Mouse (Mus musculus) erythroid progenitor cell, adult 5-6 weeks (primary cell): ENCODE measurements around the gene Card6. TPM values are rescaled to one million over a fixed set of nuclear protein-coding genes. Genes with fewer than 3 reads are reported as not detected.

Experiments used
- ATAC-seq: replicated peaks from 2 replicates; pipeline ENCODE4 v1.8.0; 2016; ENCODE audit warnings: moderate number of reproducible peaks, mild to moderate bottlenecking, moderate TSS enrichment, inconsistent platforms; ENCODE audit not compliant: poor library complexity, low FRiP score, severe bottlenecking
- total RNA-seq, 2 experiments: library from RNA; stranded (forward) in 1 of 2; stranded (reverse) in 1 of 2; fragments of 150-400 nt in 1 of 2; fragments of 186-747, 209-891 nt in 1 of 2; gene quantifications; 2 replicates each; pipeline versions ENCODE4 v1.2.3 to v1.2.4; 2015 to 2017; ENCODE audit warnings: low replicate concordance in 2 of 2

Gene Card6
- total RNA-seq, 2 experiments from 2014 or later: 1.9 to 4.2 TPM

DNA sequence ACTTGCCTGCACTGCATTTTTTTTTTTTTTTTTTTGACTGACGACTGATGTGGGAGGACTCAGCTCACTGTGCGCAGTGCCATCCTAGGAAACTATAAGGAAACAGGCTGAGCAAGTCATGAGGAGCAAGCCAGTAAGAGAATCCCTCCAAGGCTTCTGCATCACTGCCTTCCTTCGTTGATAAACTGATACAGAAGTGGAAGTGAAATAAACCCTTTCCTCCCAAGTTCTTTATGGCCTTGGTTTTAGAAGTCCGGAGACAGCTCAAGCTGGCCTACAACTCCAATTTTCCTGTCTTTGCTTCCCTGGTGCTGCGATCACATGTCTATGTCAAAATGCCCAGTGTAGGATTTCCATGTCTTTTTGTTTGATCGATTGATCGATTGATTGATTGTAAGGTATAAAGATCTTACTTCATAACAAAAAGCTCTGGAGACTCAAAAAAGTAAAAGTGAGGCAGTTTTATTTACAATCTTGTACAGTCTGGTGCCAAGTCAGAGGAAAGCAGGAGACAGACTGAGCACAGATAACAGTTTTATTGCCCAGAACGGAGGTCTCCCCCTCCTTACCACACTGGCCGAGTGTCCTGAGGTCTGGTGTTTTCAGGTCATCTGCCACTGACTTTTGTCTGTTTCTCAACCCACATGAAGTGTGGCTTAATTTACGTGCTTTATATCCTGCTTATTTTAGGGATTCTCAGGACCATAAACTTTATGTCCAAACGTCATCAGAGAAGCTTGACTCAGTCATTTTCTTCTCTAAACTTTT, 12.6 kb downstream of the Card6 start:
- no peak for ATAC-seq

DNA sequence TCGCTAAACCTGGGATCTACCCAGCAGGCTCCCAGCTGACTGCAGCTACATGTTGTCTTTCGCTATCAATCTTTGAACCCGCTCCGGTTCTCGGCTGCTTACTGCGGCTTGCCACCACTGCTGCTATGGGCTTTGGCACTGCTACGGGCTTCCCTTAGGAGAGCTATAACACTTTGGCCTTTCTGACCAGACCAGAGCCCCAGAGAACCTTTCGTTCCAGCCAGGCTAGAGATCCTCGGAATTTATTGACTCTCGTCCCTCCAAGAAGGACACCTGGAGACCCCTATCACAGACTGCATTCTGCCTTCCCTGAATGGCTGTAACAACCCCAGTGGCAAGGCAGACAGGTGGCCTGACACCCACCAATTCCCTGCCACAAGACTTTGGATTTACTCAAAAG, 18.2 kb downstream of the Card6 start:
- no peak for ATAC-seq

DNA sequence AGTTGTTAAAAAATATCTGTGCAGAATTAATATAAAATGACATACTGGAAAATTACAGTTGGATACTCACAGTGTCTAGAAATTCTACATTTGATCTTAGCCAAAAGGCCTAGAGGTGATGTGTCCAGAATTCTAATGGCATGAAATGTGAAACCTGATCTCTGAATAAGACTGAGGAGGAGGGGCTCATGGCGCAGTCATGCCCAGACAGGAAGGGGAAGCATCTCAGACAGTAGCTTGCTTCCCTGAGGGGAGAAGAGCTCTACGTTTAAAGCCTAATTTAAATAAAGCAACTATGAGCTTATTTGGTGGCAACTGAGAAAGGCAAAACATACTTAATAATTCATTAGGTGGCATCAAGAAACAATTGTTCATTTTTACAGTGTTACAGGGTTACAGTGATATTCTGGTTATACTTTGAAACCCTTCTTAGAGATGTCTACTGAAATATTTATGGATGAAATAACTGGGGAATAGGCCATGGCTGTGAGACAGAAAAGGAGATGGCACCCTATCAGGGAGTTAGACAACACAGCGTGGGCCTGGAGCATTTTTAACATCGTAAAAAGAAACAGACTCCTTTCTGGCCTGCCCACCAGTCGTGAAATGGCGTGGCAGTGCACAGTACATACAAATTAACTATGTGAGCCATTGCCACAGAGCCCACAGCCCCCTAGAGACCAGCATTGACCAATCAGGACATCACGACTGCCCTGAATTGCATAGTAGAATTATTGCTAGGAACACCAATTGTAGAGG, 19.3 kb downstream of the Card6 start:
- ATAC-seq: no peak

DNA sequence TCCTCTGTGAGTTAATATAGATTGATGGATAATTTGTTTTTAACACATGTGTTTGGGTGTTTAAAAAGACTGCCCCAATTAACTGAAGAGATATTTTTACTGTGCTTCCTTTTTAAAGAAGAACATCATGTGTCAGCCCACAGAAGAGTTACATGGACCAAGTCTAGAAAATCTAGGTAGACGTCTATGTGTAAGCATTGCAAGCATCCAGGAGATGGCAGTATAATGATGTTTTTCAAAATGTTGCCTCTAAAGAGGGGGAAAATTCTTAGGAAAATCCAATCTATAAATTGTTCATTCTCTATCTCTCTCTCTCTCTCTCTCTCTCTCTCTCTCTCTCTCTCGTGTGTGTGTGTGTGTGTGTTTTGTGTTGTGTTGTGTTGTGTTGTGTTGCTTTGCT, 22.2 kb downstream of the Card6 start:
- no peak; the same call in 1 of the 2 replicates for ATAC-seq

DNA sequence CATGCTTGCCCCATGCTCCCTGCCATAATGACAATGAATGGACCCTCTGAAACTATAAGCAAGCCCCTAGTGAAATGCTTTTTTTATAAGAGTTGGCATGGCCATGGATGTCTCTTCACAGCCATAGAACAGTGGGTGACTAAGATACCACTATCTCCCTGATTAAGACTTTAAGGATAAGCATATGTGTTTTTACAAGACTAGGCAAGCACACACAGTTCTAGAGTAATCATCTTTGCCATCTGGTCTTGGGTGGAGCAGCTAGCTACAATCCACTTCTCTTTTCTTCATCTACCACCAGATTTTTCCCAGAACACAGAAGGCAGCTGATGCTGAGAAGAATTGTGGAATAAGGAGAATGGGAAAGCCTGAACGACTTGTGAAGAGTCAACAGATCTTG, 27.1 kb downstream of the Card6 start:
- no peak for ATAC-seq

DNA sequence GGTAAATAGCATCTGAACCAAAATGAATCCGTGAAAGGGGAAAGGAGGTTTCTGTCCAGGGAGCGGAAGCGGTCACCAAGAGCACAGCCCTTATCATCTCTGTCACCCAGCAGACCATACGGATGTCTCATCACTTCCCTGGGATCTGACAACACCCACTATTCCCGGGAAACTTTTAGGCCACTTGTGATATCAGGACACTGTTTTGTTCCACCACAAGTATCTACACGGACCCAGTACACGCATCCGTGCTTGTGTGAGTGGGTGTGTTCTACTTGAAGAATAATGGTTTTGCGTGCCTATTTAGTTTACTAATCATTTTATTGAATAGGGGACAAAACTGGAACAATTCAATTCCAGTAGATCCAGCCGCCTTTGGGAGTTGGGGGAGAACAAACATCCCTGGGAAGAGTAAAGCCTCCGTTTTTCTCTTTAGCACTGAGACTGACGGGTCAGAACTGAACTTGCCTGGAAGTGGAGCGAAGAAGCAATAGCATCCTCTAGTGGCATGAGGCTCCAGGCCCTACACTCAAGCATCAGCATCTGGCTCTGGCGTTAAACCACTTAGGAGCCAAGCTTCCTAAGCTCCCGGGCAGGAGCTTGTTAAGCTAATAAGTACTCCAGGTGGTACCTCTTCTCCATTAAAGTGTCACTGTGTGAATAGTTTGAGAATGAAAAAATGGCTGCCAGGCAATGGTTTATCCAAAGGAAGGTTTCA, 39.4 kb downstream of the Card6 start:
- no peak for ATAC-seq

DNA sequence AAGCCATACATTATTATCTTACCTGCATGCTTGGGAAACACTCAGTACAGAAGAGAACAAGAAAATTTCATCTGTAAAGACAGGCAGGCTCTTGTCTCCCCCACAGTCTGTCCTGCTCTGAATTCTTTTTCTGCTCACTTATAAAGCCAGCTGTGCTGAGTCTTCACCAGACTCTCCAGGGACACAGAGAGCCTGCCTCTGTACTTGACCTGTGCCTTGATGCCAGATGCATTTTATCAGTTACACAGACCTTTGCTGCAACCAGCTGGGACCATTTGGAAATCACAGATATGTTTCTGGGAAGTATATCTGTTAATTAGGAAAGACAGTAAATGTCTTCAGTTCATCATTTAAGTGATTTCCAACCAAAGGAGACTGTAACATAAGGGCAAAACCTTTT, 44.7 kb downstream of the Card6 start, which contains the start of gene C7:
C7 (minus strand) TSS at position 106 of the 400 bp plus-strand sequence.
- no peak for ATAC-seq

Other genes starting within 250 kb of the Card6 start
- gene Mroh2b, start 209.8 kb downstream of the Card6 start, total RNA-seq (2015; ENCODE audit: low replicate concordance): not detected in 2 replicates
- not detected in 2 replicates for gene Mroh2b, start 209.8 kb downstream of the Card6 start, total RNA-seq (2017; ENCODE audit: low replicate concordance)
- gene C7, start 44.8 kb downstream of the Card6 start, total RNA-seq (2015; ENCODE audit: low replicate concordance): not detected in 2 replicates
- not detected in 2 replicates for gene C7, start 44.8 kb downstream of the Card6 start, total RNA-seq (2017; ENCODE audit: low replicate concordance)
- 257 and 311 TPM in 2 replicates for gene Rpl37, start 8.1 kb upstream of the Card6 start, total RNA-seq (2015; ENCODE audit: low replicate concordance)
- gene Rpl37, start 8.1 kb upstream of the Card6 start, total RNA-seq (2017; ENCODE audit: low replicate concordance): 233 and 410 TPM in 2 replicates
- gene Prkaa1, start 35.3 kb upstream of the Card6 start, total RNA-seq (2015; ENCODE audit: low replicate concordance): 44.3 and 51.6 TPM in 2 replicates
- 19.4 and 20.3 TPM in 2 replicates for gene Prkaa1, start 35.3 kb upstream of the Card6 start, total RNA-seq (2017; ENCODE audit: low replicate concordance)
- gene Ttc33, start 77.0 kb upstream of the Card6 start, total RNA-seq (2015; ENCODE audit: low replicate concordance): 1.7 and 9.4 TPM in 2 replicates
- gene Ttc33, start 77.0 kb upstream of the Card6 start, total RNA-seq (2017; ENCODE audit: low replicate concordance): 4.8 and 11.4 TPM in 2 replicates
- gene Ptger4, start 135.6 kb upstream of the Card6 start, total RNA-seq (2015; ENCODE audit: low replicate concordance): 4.2 and 6.8 TPM in 2 replicates
- 5.5 and 5.8 TPM in 2 replicates for gene Ptger4, start 135.6 kb upstream of the Card6 start, total RNA-seq (2017; ENCODE audit: low replicate concordance)